8 mouse cellular contexts compared by ENCODE assay signal in the genomic region with DNA sequence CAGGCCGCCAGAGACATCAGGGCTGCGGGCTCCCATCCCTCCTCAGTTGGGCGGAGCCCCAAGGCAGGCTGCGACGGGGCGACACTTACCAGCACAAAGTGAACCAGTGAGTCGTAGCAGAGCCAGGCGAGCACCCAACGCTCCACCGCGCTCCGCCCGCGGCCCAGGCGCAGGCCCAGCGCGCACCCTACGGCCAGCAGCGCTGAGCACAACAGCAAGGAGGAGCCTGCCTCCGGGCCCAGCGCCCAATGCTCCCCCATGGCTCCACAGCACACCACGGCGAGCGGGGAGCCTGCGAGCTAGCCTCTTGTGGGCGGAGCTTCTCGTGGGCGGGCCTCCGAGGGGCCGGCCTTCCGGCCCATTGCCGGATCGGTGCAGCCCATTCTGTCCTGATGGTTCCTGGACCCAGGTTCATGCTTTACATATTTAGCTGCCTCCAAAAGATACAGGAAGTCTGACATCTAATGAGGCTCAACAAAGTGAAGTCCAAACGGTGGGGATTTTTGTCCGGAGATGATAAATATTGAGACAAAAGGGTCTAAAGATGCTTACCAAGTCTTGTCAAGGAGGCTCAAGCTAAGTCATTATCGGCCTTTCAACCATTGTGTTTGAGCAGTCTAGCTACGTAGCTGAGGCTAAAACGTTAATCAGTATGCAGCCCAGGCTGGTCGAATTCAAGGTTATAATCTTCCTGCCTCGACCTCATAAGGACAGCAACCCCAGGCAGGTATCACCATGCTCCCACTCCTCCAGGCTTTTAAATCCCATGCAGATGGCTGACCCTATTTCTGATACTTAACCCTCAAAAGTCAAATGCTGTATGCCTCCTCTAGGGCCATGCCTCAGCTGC. TPM values are rescaled to one million over a fixed set of nuclear protein-coding genes. Genes with fewer than 3 reads are reported as not detected.
A peak's percentile ranks its signal among the peaks of the same experiment; 100 is the strongest.
DNase-seq lines count a peak whose midpoint lies in the region; ATAC-seq lines count a peak whose summit lies in the region.

A gene (minus strand): TSS at position 309 of the 850 bp plus-strand sequence.

- peak; percentile 88 for DNase-seq in R1 (ENCODE audit: low read depth, low spot score)
- DNase-seq in cerebellum, postnatal 25 days: peak; percentile 93 to 94
- DNase-seq in frontal cortex, postnatal 36 days (ENCODE audit: low spot score in 2 of 2): peak; percentile 90 to 93
- peak; percentile 91 to 93 for DNase-seq in left cerebral cortex, adult 18-20 months (ENCODE audit: low spot score in 2 of 2)
- peak; percentile 94 for DNase-seq in right cerebral cortex, adult 18-20 months
- peak; percentile 72 for DNase-seq in urinary bladder, postnatal 10 days (ENCODE audit: low spot score)

- peak; percentile 97 for ATAC-seq in hindbrain, embryonic 16.5 days

- H3K4me1 ChIP-seq in hindbrain, embryonic 16.5 days (ENCODE audit: control insufficient read depth, insufficient read depth, low read depth, low read length): peaks cover 6% of the 10 kb centered on the region

- H3K36me3 ChIP-seq in hindbrain, embryonic 16.5 days (ENCODE audit: control insufficient read depth, insufficient read depth, low read length): no peaks in the 10 kb centered on the region
- no peaks in the 10 kb centered on the region for H3K36me3 ChIP-seq in macrophage (ENCODE audit: inconsistent target)

- no peaks in the 10 kb centered on the region for H3K9me3 ChIP-seq in hindbrain, embryonic 16.5 days (ENCODE audit: control insufficient read depth, low read length)

- H3K27me3 ChIP-seq in hindbrain, embryonic 16.5 days (replicated peaks; ENCODE audit: control insufficient read depth, insufficient read depth, low read length): no peaks in the 10 kb centered on the region

- peak within 1 kb of the TSS; percentile 59 for H3K4me3 ChIP-seq in hindbrain, embryonic 16.5 days (ENCODE audit: low read length)
- H3K4me3 ChIP-seq in macrophage (ENCODE audit: inconsistent target): peak within 1 kb of the TSS; percentile 38

- no peaks in the 10 kb centered on the region for H3K79me2 ChIP-seq in macrophage (ENCODE audit: inconsistent target)

- peak within 1 kb of the TSS; percentile 59 for H3K4me2 ChIP-seq in hindbrain, embryonic 16.5 days (ENCODE audit: low read length)

- WGBS in hindbrain, embryonic 16.5 days: under 1% methylated on average over 33 of the region's 40 CpGs
- 2% methylated on average over 40 of the region's 40 CpGs for WGBS in macrophage (ENCODE audit: missing documents)

- H3K27ac ChIP-seq in hindbrain, embryonic 16.5 days (ENCODE audit: low read depth, low read length): peak within 1 kb of the TSS; percentile 76
- H3K27ac ChIP-seq in macrophage: 0 out of 2 replicates have a peak within 1 kb of the TSS, but pooled peaks have one; percentile 25

- H3K9ac ChIP-seq in hindbrain, embryonic 16.5 days (ENCODE audit: low read depth, low read length): peak within 1 kb of the TSS; percentile 77

RNA-seq across cellular contexts. Expression of the gene that starts here (rescaled TPM):
- 11.9 and 13.8 TPM in 2 replicates for polyA plus RNA-seq in hindbrain, embryonic 16.5 days (2015; fragmentation: Nextera tagmentation; extraction: Ambion mirVana)
- 1 to 10 TPM; 3.9 to 4.4 TPM for total RNA-seq in left cerebral cortex, adult 18-20 months (2021)
- 1 to 10 TPM in 24 of 26 experiments, under 1 TPM in 2; 0.47 to 7.5 (median 2.8) TPM for total RNA-seq in macrophage (2018; cell fraction: chromatin; rRNA removed)
- total RNA-seq in macrophage (2018; cell fraction: cytosol; rRNA removed): 1 to 10 TPM; 1.5 to 3.6 (median 2.4) TPM
- total RNA-seq in macrophage (2018; cell fraction: nucleus; rRNA removed): 10 to 100 TPM in 1 of 26 experiments, 1 to 10 TPM in 25; 1.3 to 69.3 (median 3.7) TPM
- polyA plus RNA-seq in macrophage (2018): 1.0 to 3.2 TPM (median 1.8 TPM) in 3 replicates

Comparison
In these comparisons a context has a peak if more than half of its experiments do, and no peak if none do; other contexts are left out.
1. Peak in every context shown above with its lines: DNase-seq, ATAC-seq, H3K4me3 ChIP-seq and H3K27ac ChIP-seq.